Mouse (Mus musculus) heart, embryonic 11.5 days (tissue): ENCODE measurements around the gene Shroom1. TPM values are rescaled to one million over a fixed set of nuclear protein-coding genes. Genes with fewer than 3 reads are reported as not detected.

Experiments used
- ATAC-seq: fragments of 200-750 bp; cut with Nextera tagmentation; replicated peaks from 2 replicates; pipeline ENCODE4 v1.8.0; 2017; ENCODE audit warnings: moderate library complexity; ENCODE audit not compliant: insufficient number of reproducible peaks, low FRiP score, low TSS enrichment
- H3K27ac ChIP-seq: fragments of 300-500 bp; sonication (generic); 2 replicates; pipeline ENCODE4 v1.5.1; 2014; ENCODE audit warnings: mild to moderate bottlenecking, low read depth, low read length
- H3K27me3 ChIP-seq: fragments of 300-500 bp; sonication (generic); 2 replicates; pipeline ENCODE4 v1.6.1; 2014; ENCODE audit warnings: mild to moderate bottlenecking, low read length, mixed read lengths; ENCODE audit not compliant: control insufficient read depth, insufficient read depth
- H3K36me3 ChIP-seq: fragments of 300-500 bp; sonication (generic); 2 replicates; pipeline ENCODE4 v1.6.1; 2014; ENCODE audit warnings: mild to moderate bottlenecking, low read length, moderate library complexity, mixed read lengths; ENCODE audit not compliant: control insufficient read depth, insufficient read depth
- H3K4me1 ChIP-seq: fragments of 300-500 bp; sonication (generic); 2 replicates; pipeline ENCODE4 v1.6.1; 2014; ENCODE audit warnings: low read length; ENCODE audit not compliant: control insufficient read depth, insufficient read depth
- H3K4me2 ChIP-seq: fragments of 300-500 bp; sonication (generic); 2 replicates; pipeline ENCODE4 v1.6.1; 2014; ENCODE audit warnings: mild to moderate bottlenecking, moderate library complexity
- H3K4me3 ChIP-seq: fragments of 300-500 bp; sonication (generic); 2 replicates; pipeline ENCODE4 v1.5.1; 2014; ENCODE audit warnings: low read depth, low read length
- H3K9ac ChIP-seq: fragments of 300-500 bp; sonication (generic); 2 replicates; pipeline ENCODE4 v1.6.1; 2014; ENCODE audit warnings: mild to moderate bottlenecking, low read depth, low read length, moderate library complexity
- H3K9me3 ChIP-seq: fragments of 300-500 bp; sonication (generic); replicated peaks from 2 replicates; pipeline ENCODE4 v1.6.1; 2016; ENCODE audit warnings: low read length; ENCODE audit not compliant: control insufficient read depth
- WGBS: fragments of 180-500 bp; shearing (Covaris S2); extraction: QIAGEN DNeasy Blood & Tissue Kit; methylation state at CpG from one replicate; pipeline ENCODE4 v1.1.7; 2014; ENCODE audit not compliant: insufficient replicate concordance; 5-methylcytosine and 5-hydroxymethylcytosine counted together
- polyA plus RNA-seq: library from polyadenylated mRNA; unstranded; fragments of >200 nt; fragmentation: Nextera tagmentation; extraction: Ambion mirVana; gene quantifications from 2 replicates; pipeline ENCODE4 v1.2.1, GENCODE M21; 2014

Shroom1 gene
- polyA plus RNA-seq, 1 experiment from 2014 or later = 3.3 TPM

GRCm38 (mm10) chr11:53435504-53435903, 21.5 kb upstream of the Shroom1 start:
- WGBS = 73% methylated on average over 8 of the region's 8 CpGs
- Histone ChIP-seq H3K27me3 (no peaks in the 10 kb centered on the region), H3K9ac (no peak overlapping the region), H3K4me1 (no peaks in the 10 kb centered on the region), H3K36me3 (no peaks in the 10 kb centered on the region), H3K4me3 (no peak overlapping the region), H3K4me2 (no peak overlapping the region), H3K27ac (no peak overlapping the region), H3K9me3 (no peaks in the 10 kb centered on the region)
- ATAC-seq = no peak

GRCm38 (mm10) chr11:53436338-53436737, 20.7 kb upstream of the Shroom1 start:
- H3K9ac ChIP-seq = no peak overlapping the region
- no peak overlapping the region for H3K4me2 ChIP-seq
- H3K9me3 ChIP-seq = no peaks in the 10 kb centered on the region
- no peak for ATAC-seq
- no peaks in the 10 kb centered on the region for H3K4me1 ChIP-seq
- no peaks in the 10 kb centered on the region for H3K36me3 ChIP-seq
- H3K27ac ChIP-seq = no peak overlapping the region
- WGBS = 82% methylated on average over 6 of the region's 6 CpGs
- no peak overlapping the region for H3K4me3 ChIP-seq
- no peaks in the 10 kb centered on the region for H3K27me3 ChIP-seq

- Histone ChIP-seq H3K9me3 (no peaks in the 10 kb centered on the region), H3K36me3 (no peaks in the 10 kb centered on the region), H3K4me3 (no peak overlapping the region), H3K4me1 (peaks cover 2% of the 10 kb centered on the region; the same call in 1 of the 2 replicates), H3K27ac (peak overlapping the region; percentile 82), H3K4me2 (peak overlapping the region; percentile 39), H3K27me3 (no peaks in the 10 kb centered on the region), H3K9ac (peak overlapping the region; percentile 62)
- no peak for ATAC-seq
- WGBS = 4% methylated on average over 12 of the region's 12 CpGs
These were observed 15.1 kb upstream of the Shroom1 start for GRCm38 (mm10) chr11:53441921-53442320.

GRCm38 (mm10) chr11:53443861-53444260, 13.1 kb upstream of the Shroom1 start:
- H3K9me3 ChIP-seq = no peaks in the 10 kb centered on the region
- WGBS = 44% methylated on average over 6 of the region's 6 CpGs
- no peaks in the 10 kb centered on the region for H3K36me3 ChIP-seq
- H3K4me3 ChIP-seq = no peak overlapping the region
- H3K27ac ChIP-seq = no peak overlapping the region
- no peak overlapping the region for H3K4me2 ChIP-seq
- H3K4me1 ChIP-seq = peaks cover 2% of the 10 kb centered on the region; the same call in 1 of the 2 replicates
- ATAC-seq = no peak
- no peaks in the 10 kb centered on the region for H3K27me3 ChIP-seq
- H3K9ac ChIP-seq = no peak overlapping the region

GRCm38 (mm10) chr11:53445562-53445961, 11.4 kb upstream of the Shroom1 start:
- no peak for ATAC-seq

GRCm38 (mm10) chr11:53446183-53446582, 10.8 kb upstream of the Shroom1 start:
- H3K4me1 ChIP-seq = peaks cover 2% of the 10 kb centered on the region; the same call in 1 of the 2 replicates
- no peak overlapping the region for H3K9ac ChIP-seq
- ATAC-seq = no peak
- 0 out of 2 replicates have a peak, but pooled peaks cover 5% of the 10 kb centered on the region for H3K27me3 ChIP-seq
- no peak overlapping the region for H3K4me2 ChIP-seq
- WGBS = 81% methylated on average over 13 of the region's 13 CpGs
- no peaks in the 10 kb centered on the region for H3K36me3 ChIP-seq
- H3K4me3 ChIP-seq = no peak overlapping the region
- no peak overlapping the region for H3K27ac ChIP-seq
- H3K9me3 ChIP-seq = no peaks in the 10 kb centered on the region

More at GRCm38 (mm10) chr11:53445562-53445961, 11.4 kb upstream of the Shroom1 start:
- H3K27ac ChIP-seq = no peak overlapping the region
- H3K4me1 ChIP-seq = peaks cover 2% of the 10 kb centered on the region; the same call in 1 of the 2 replicates
- no peaks in the 10 kb centered on the region for H3K9me3 ChIP-seq
- H3K4me3 ChIP-seq = no peak overlapping the region
- 0 out of 2 replicates have a peak, but pooled peaks cover 5% of the 10 kb centered on the region for H3K27me3 ChIP-seq
- no peaks in the 10 kb centered on the region for H3K36me3 ChIP-seq
- WGBS = 29% methylated on average over 13 of the region's 13 CpGs
- no peak overlapping the region for H3K9ac ChIP-seq
- H3K4me2 ChIP-seq = no peak overlapping the region

GRCm38 (mm10) chr11:53447996-53448395, 9.0 kb upstream of the Shroom1 start:
- no peaks in the 10 kb centered on the region for H3K4me1 ChIP-seq
- ATAC-seq = no peak
- no peak overlapping the region for H3K4me2 ChIP-seq
- H3K9me3 ChIP-seq = no peaks in the 10 kb centered on the region
- 85% methylated on average over 8 of the region's 8 CpGs for WGBS
- 0 out of 2 replicates have a peak, but pooled peaks cover 5% of the 10 kb centered on the region for H3K27me3 ChIP-seq
- no peak overlapping the region for H3K27ac ChIP-seq
- H3K36me3 ChIP-seq = no peaks in the 10 kb centered on the region
- H3K4me3 ChIP-seq = no peak overlapping the region
- H3K9ac ChIP-seq = no peak overlapping the region

GRCm38 (mm10) chr11:53448529-53448928, 8.5 kb upstream of the Shroom1 start:
- 88% methylated on average over 1 of the region's 1 CpGs for WGBS
- no peak for ATAC-seq
- no peak overlapping the region for H3K4me3 ChIP-seq
- no peak overlapping the region for H3K4me2 ChIP-seq
- H3K36me3 ChIP-seq = no peaks in the 10 kb centered on the region
- no peaks in the 10 kb centered on the region for H3K4me1 ChIP-seq
- no peak overlapping the region for H3K9ac ChIP-seq
- H3K27me3 ChIP-seq = 0 out of 2 replicates have a peak, but pooled peaks cover 5% of the 10 kb centered on the region
- H3K27ac ChIP-seq = no peak overlapping the region
- H3K9me3 ChIP-seq = no peaks in the 10 kb centered on the region

GRCm38 (mm10) chr11:53450070-53450705, 6.8 kb upstream of the Shroom1 start:
- no peak for ATAC-seq
- H3K9me3 ChIP-seq = no peaks in the 10 kb centered on the region
- no peaks in the 10 kb centered on the region for H3K36me3 ChIP-seq
- 0 out of 2 replicates have a peak, but pooled peaks cover 5% of the 10 kb centered on the region for H3K27me3 ChIP-seq
- WGBS = 38% methylated on average over 15 of the region's 15 CpGs
- no peak overlapping the region for H3K4me2 ChIP-seq
- no peak overlapping the region for H3K4me3 ChIP-seq
- H3K27ac ChIP-seq = no peak overlapping the region
- H3K4me1 ChIP-seq = no peaks in the 10 kb centered on the region
- H3K9ac ChIP-seq = no peak overlapping the region
